Mouse (Mus musculus) neutrophil, adult 65 days (primary cell): ENCODE results near the gene Cdr2l. TPM values are rescaled to one million over a fixed set of nuclear protein-coding genes. Genes with fewer than 3 reads are reported as not detected.

Experiments used
- total RNA-seq: library from RNA; stranded (reverse); gene quantifications from 2 replicates; pipeline ENCODE4 v1.2.4, GENCODE M21; 2023

The Cdr2l gene
- 0.14 TPM in 1 of 2 replicates, not detected in the other for total RNA-seq

GRCm38 (mm10) chr11:115381743-115382539, at the start of gene Cdr2l:
Gene Cdr2l, plus strand, starts transcription at chr11:115381916.

GRCm38 (mm10) chr11:115334531-115334930, 47.2 kb upstream of the Cdr2l start, which contains the start of gene Otop3:
Gene Otop3, plus strand, starts transcription at chr11:115334731.

GRCm38 (mm10) chr11:115367395-115367944, 14.2 kb upstream of the Cdr2l start, which contains the start of gene Hid1:
Gene Hid1, minus strand, starts transcription at chr11:115367756.

GRCm38 (mm10) chr11:115403338-115404124, 21.8 kb downstream of the Cdr2l start, which contains the start of gene Mrpl58:
Gene Mrpl58, plus strand, starts transcription at chr11:115403752.

GRCm38 (mm10) chr11:115419531-115420237, 38.0 kb downstream of the Cdr2l start, which contains the start of the genes Atp5h and Kctd2:
Gene Atp5h, minus strand, starts transcription at chr11:115419962.
Gene Kctd2, plus strand, starts transcription at chr11:115420128.

GRCm38 (mm10) chr11:115439906-115440595, 58.3 kb downstream of the Cdr2l start, which contains the start of gene Trim80:
Gene Trim80, plus strand, starts transcription at chr11:115440545.

Other genes with a start within 250 kb of the Cdr2l start
- 194 and 231 TPM in 2 replicates for gene Cd300lf, start 247.9 kb upstream of the Cdr2l start, total RNA-seq
- 170 and 194 TPM in 2 replicates for gene Slc9a3r1, start 218.6 kb upstream of the Cdr2l start, total RNA-seq
- gene Tmem104, start 194.4 kb upstream of the Cdr2l start, total RNA-seq: 40.2 and 61.4 TPM in 2 replicates
- gene Nat9, start 194.1 kb upstream of the Cdr2l start, total RNA-seq: 18.7 and 19.1 TPM in 2 replicates
- not detected in 2 replicates for gene Grin2c, start 114.7 kb upstream of the Cdr2l start, total RNA-seq
- 10.2 and 10.4 TPM in 2 replicates for gene Fdxr, start 104.9 kb upstream of the Cdr2l start, total RNA-seq
- gene Fads6, start 84.3 kb upstream of the Cdr2l start, total RNA-seq: 2.1 and 2.4 TPM in 2 replicates
- gene Otop2, start 74.8 kb upstream of the Cdr2l start, total RNA-seq: not detected in 2 replicates
- not detected in 2 replicates for gene Ush1g, start 59.9 kb upstream of the Cdr2l start, total RNA-seq
- not detected in 2 replicates for gene Otop3, start 47.2 kb upstream of the Cdr2l start, total RNA-seq
- 0.93 and 0.95 TPM in 2 replicates for gene Hid1, start 14.2 kb upstream of the Cdr2l start, total RNA-seq
- 23.7 and 42.3 TPM in 2 replicates for gene Mrpl58, start 21.8 kb downstream of the Cdr2l start, total RNA-seq
- gene Atp5h, start 38.0 kb downstream of the Cdr2l start, total RNA-seq: 166 and 192 TPM in 2 replicates
- 20.6 and 26.8 TPM in 2 replicates for gene Kctd2, start 38.2 kb downstream of the Cdr2l start, total RNA-seq
- gene Trim80, start 58.6 kb downstream of the Cdr2l start, total RNA-seq: not detected in 2 replicates
- not detected in 2 replicates for gene Slc16a5, start 80.6 kb downstream of the Cdr2l start, total RNA-seq
- gene Armc7, start 93.8 kb downstream of the Cdr2l start, total RNA-seq: 79.7 and 93.7 TPM in 2 replicates
- gene Nt5c, start 109.9 kb downstream of the Cdr2l start, total RNA-seq: 35.0 and 36.8 TPM in 2 replicates
- gene Jpt1, start 132.5 kb downstream of the Cdr2l start, total RNA-seq: 107 and 122 TPM in 2 replicates
- gene Sumo2, start 154.4 kb downstream of the Cdr2l start, total RNA-seq: 130 and 148 TPM in 2 replicates
- 28.8 and 36.7 TPM in 2 replicates for gene Nup85, start 182.5 kb downstream of the Cdr2l start, total RNA-seq
- gene Mrps7, start 222.0 kb downstream of the Cdr2l start, total RNA-seq: 10.9 and 12.7 TPM in 2 replicates
- gene Gga3, start 222.1 kb downstream of the Cdr2l start, total RNA-seq: 50.7 and 64.3 TPM in 2 replicates
- gene Mif4gd, start 231.1 kb downstream of the Cdr2l start, total RNA-seq: 16.9 and 23.3 TPM in 2 replicates
- 10.0 and 10.7 TPM in 2 replicates for gene Slc25a19, start 246.4 kb downstream of the Cdr2l start, total RNA-seq